Mouse (Mus musculus) cortical plate, adult 2 months (tissue): ENCODE measurements at regions not wholly inside any gene's neighbourhood (a gene's known extent, or its start where the extent isn't known, plus 50 kb on each side); places are given as distances from the start of the nearest gene placed in this dataset.

Source experiments
- H3K27ac ChIP-seq: fragments of 200-500 bp; 2 replicates; pipeline ENCODE4 v1.5.1; 2012; ENCODE audit warnings: low read length, control low read depth, inconsistent platforms; ENCODE audit not compliant: insufficient read depth
- H3K4me1 ChIP-seq: fragments of 200-500 bp; 2 replicates; pipeline ENCODE4 v1.6.1; 2011; ENCODE audit warnings: low read length; ENCODE audit not compliant: control insufficient read depth, insufficient read depth
- H3K4me3 ChIP-seq: fragments of 200-500 bp; 2 replicates; pipeline ENCODE4 v1.5.1; 2011; ENCODE audit warnings: mild to moderate bottlenecking, low read length, control low read depth; ENCODE audit not compliant: insufficient read depth
- CTCF ChIP-seq: fragments of 200-500 bp; IDR thresholded peaks from 2 replicates; pipeline ENCODE4 v1.5.1; 2011; ENCODE audit warnings: mild to moderate bottlenecking, control low read depth, low read length; ENCODE audit not compliant: insufficient read depth; ENCODE audit errors: extremely low read depth
- POLR2A ChIP-seq: fragments of 200-500 bp; IDR thresholded peaks from 2 replicates; pipeline ENCODE4 v1.6.1; 2011; ENCODE audit warnings: mild to moderate bottlenecking, low read length, control low read depth; ENCODE audit not compliant: insufficient read depth; ENCODE audit errors: extremely low read depth

- no peak overlapping the region for H3K4me3 ChIP-seq
- TF ChIP-seq CTCF, result no peak
- no peak for TF ChIP-seq POLR2A
- no peak overlapping the region for H3K27ac ChIP-seq
- H3K4me1 ChIP-seq, result no peaks in the 10 kb centered on the region
Measured at GRCm38 (mm10) chr2:106570226-106570625, 122.8 kb upstream of the Mpped2 start.

DNA sequence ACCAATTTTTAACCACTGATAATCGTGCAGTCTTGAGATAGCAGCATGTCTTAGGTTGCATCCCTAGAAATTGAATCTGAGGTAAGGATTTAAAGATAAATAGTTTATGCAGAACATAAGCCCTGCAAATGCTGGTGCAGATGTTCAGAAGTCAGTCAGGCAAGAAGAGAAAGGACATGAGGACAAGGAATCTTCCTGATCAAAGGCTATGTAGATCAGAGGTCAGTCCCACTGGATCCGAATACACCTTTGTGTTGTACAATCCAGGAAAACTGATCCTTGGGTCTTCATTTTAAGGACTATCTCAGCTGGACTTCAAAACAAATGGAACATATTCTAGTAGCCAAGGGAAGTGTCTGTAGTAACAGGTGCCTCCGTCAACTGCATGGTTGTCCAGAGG, 121.7 kb upstream of the Mpped2 start:
- Histone ChIP-seq H3K27ac (no peak overlapping the region), H3K4me1 (no peaks in the 10 kb centered on the region), H3K4me3 (no peak overlapping the region)
- no peak for TF ChIP-seq POLR2A
- no peak for TF ChIP-seq CTCF

GRCm38 (mm10) chr2:106571913-106572312, 121.2 kb upstream of the Mpped2 start:
- no peak overlapping the region for H3K27ac ChIP-seq
- H3K4me1 ChIP-seq, result no peaks in the 10 kb centered on the region
- TF ChIP-seq CTCF (no peak), POLR2A (no peak)
- H3K4me3 ChIP-seq, result no peak overlapping the region

DNA sequence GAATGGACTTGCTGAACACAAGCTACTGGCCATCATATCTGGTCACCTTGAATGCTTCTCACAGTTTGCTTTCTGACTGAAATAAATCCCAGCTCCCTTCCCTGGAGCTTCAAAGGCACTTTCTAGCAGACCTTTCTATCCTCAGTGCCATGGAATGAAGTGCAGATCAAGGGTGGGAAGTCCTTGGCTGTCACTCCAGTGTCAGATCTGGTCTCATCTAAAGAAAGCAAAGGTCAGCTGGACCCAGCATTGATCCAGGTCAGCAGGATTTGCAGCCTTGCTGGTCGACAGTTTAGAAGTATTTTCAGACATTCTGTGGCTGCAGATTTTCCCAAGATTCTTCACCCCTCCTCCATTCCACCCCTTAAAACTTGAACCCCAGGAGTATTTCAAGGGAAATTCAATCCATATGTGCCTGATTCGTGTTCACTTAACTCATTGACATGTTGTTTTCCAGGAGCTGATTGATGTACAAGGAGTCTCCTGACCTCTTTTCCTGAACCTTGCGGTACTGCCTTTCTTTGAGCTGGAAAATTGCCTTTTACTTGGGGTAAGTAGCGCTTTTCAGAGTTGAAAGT, 116.2 kb upstream of the Mpped2 start:
- no peak overlapping the region for H3K27ac ChIP-seq

GRCm38 (mm10) chr2:106578062-106578461, 115.0 kb upstream of the Mpped2 start:
- H3K4me3 ChIP-seq, result no peak overlapping the region
- H3K27ac ChIP-seq, result no peak overlapping the region
- TF ChIP-seq CTCF, result no peak
- no peak for TF ChIP-seq POLR2A
- H3K4me1 ChIP-seq, result no peaks in the 10 kb centered on the region

More for the DNA sequence above, 116.2 kb upstream of the Mpped2 start:
- no peaks in the 10 kb centered on the region for H3K4me1 ChIP-seq
- TF ChIP-seq CTCF (no peak), POLR2A (no peak)
- H3K4me3 ChIP-seq, result no peak overlapping the region

DNA sequence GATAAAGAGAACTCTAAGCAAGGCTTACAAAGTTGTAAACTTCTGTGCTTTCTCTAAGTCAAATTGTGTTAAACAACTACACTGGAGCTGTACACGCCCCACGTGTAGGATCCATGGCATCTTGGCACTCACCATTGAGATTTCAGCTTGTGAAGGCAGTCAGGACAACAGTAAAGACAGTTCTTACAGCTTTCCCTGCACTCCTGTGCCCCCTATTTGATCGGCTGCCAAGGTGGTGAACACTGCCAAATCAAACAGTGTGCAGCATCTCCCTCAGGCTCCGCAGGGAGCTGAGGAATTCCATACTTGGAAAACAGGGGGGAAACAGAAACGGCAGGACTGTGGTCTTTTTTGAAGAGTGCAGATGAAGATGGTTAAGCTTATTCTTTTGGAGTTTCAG, 112.4 kb upstream of the Mpped2 start:
- no peak overlapping the region for H3K27ac ChIP-seq
- no peaks in the 10 kb centered on the region for H3K4me1 ChIP-seq
- no peak overlapping the region for H3K4me3 ChIP-seq
- TF ChIP-seq POLR2A (no peak), CTCF (no peak)

DNA sequence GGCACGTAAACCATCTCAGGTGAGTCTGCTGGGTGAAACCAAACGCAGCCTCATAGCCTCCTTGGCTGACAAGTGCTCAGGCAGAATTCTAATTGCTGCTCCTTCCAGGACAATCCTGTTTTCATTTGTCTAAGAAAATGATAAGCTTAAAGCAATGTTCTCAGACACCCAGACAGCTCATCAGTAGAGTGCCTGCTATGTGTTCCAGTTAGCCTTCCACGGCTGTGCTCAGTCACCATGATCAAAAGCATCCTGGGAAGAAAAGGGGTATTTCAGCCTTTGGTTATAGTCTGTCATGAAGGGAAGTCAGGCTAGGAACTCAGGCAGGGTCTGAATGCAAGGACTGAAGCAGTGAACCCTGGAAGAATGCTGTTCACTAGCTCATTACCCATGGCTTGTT, 71.8 kb upstream of the Mpped2 start:
- no peaks in the 10 kb centered on the region for H3K4me1 ChIP-seq
- H3K4me3 ChIP-seq, result no peak overlapping the region
- H3K27ac ChIP-seq, result no peak overlapping the region
- TF ChIP-seq CTCF, result no peak
- no peak for TF ChIP-seq POLR2A

GRCm38 (mm10) chr2:106622326-106622725, 70.7 kb upstream of the Mpped2 start:
- no peaks in the 10 kb centered on the region for H3K4me1 ChIP-seq

DNA sequence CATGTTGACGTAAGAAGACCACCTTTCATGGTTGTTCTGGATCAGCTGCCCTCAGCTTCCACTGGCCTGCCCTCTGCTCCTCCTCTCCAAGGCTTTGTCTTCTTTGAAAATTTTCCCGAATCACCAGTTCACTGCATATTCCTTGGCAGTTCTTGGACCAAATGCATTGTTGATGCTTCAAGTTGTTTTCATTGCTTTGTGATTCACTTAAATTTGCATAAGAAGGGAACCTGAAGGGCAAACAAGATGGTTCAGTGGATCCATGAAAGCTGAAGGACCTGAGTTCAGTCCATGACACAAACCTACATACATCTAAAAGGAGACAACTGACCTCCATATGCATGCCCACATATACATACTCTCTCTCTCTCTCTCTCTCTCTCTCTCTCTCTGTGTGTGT, 69.4 kb upstream of the Mpped2 start:
- Histone ChIP-seq H3K27ac (no peak overlapping the region), H3K4me3 (no peak overlapping the region), H3K4me1 (no peaks in the 10 kb centered on the region)
- TF ChIP-seq CTCF, result no peak
- TF ChIP-seq POLR2A, result no peak

More at GRCm38 (mm10) chr2:106622326-106622725, 70.7 kb upstream of the Mpped2 start:
- no peak overlapping the region for H3K4me3 ChIP-seq
- no peak overlapping the region for H3K27ac ChIP-seq
- TF ChIP-seq POLR2A (no peak), CTCF (no peak)

DNA sequence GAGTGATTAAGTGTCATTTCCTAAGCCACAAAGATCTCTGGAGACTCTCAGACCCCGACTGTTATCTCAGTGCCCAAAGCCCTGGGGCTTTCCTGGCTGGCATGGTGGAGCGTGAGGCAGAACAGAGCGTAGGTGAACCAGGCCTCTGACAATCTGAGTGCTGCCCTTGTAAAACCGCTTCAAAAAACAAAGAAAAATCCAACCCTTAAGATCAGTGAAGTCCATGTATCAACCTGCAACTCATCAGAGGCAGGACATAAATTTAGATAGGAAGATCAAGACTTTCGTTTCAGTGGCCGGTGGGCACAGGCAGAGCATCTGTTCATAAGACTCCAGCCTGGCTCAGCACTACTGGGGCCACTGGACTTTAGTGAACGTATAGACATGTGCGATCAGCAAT, 61.1 kb upstream of the Mpped2 start:
- Histone ChIP-seq H3K4me1 (no peaks in the 10 kb centered on the region), H3K27ac (no peak overlapping the region), H3K4me3 (no peak overlapping the region)
- TF ChIP-seq CTCF (no peak), POLR2A (no peak)
